Mouse (Mus musculus): Measurements from ENCODE around the gene Aloxe3. TPM values are rescaled to one million over a fixed set of nuclear protein-coding genes. Genes with fewer than 3 reads are reported as not detected.
"Not testable (repeated sequence)": the region's sequence is repeated elsewhere in the genome, so short reads cannot be mapped to it uniquely, and the experiment has no call there.

The Aloxe3 gene
- polyA plus RNA-seq, 1 experiment from 2014 or later, result not detected

DNA sequence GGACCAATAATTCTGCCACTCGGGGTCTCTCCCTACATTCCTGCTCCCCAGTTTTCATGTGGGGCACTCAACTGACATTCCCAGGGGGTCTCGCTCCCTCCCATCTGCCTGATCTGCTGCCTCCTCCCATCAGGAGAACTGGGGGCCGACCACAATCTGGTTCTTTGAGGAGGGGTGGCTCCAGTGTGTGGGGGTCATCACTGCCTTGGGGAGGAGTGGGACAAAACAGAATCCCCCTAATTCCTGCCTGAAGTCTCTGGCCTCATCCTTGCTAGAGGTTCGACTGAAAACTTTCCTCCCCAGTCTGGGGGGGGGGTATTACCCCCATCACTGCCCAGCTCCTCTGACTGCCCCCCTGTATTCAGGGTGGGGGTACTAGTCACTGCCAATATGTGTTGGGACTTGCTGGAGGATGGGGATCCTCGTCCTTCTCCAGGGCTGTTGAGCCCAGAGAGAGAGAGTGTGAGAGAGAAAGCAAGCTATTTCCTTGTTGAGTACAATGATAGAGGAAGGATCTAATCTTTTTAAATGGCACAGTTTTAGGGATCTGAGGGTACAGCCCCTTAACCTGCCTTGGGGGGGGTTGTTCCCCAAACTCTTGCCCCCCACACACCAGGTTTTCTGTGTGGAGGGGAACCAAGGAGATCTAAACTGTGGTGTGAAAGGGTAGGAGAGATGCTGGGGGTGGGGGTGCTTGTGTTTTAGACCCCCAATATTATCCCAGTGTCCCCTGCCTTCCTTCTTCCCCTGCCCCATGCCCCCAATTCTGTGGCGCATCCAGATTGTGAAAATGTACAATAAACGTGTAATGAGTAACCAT is 33.9 kb upstream of the Aloxe3 start:
- H3K4me2 ChIP-seq (ENCODE audit: low read depth, low read length, severe bottlenecking), result no peak overlapping the region
- peaks cover 20% of the 10 kb centered on the region; the same call in 1 of the 2 replicates for H3K4me1 ChIP-seq (replicated peaks; ENCODE audit: control insufficient read depth, insufficient read depth, low read length)
- DNase-seq (ENCODE audit: low spot score), result no peak
- WGBS, result 67% methylated on average over 7 of the region's 7 CpGs
- no peak overlapping the region for H3K9ac ChIP-seq (ENCODE audit: low read length)
- no peak overlapping the region for H3K4me3 ChIP-seq (ENCODE audit: low read depth, low read length)
- no peak overlapping the region for H3K27ac ChIP-seq (ENCODE audit: low read depth, low read length)
- no peaks in the 10 kb centered on the region for H3K9me3 ChIP-seq (ENCODE audit: control insufficient read depth, low read length)
- no peak for ATAC-seq (replicated peaks; ENCODE audit: low FRiP score)
- H3K36me3 ChIP-seq (ENCODE audit: control insufficient read depth, insufficient read depth, low read length), result no peaks in the 10 kb centered on the region; the same call in 1 of the 2 replicates
- no peaks in the 10 kb centered on the region for H3K27me3 ChIP-seq (ENCODE audit: control insufficient read depth, insufficient read depth, low read length)

- Histone ChIP-seq H3K9ac (ENCODE audit: low read length) (no peak overlapping the region), H3K36me3 (ENCODE audit: control insufficient read depth, insufficient read depth, low read length) (no peaks in the 10 kb centered on the region; the same call in 1 of the 2 replicates), H3K27ac (ENCODE audit: low read depth, low read length) (no peak overlapping the region), H3K4me1 (replicated peaks; ENCODE audit: control insufficient read depth, insufficient read depth, low read length) (peaks cover 26% of the 10 kb centered on the region; the same call in 1 of the 2 replicates), H3K4me3 (ENCODE audit: low read depth, low read length) (no peak overlapping the region), H3K4me2 (ENCODE audit: low read depth, low read length, severe bottlenecking) (no peak overlapping the region), H3K9me3 (ENCODE audit: control insufficient read depth, low read length) (no peaks in the 10 kb centered on the region), H3K27me3 (ENCODE audit: control insufficient read depth, insufficient read depth, low read length) (no peaks in the 10 kb centered on the region)
- ATAC-seq (replicated peaks; ENCODE audit: low FRiP score) (no peak), DNase-seq (ENCODE audit: low spot score) (peak; percentile 89)
- 4% methylated on average over 3 of the region's 3 CpGs for WGBS
These were observed 33.3 kb upstream of the Aloxe3 start for GRCm38 (mm10) chr11:69092386-69092751.

GRCm38 (mm10) chr11:69092871-69093270 is 32.8 kb upstream of the Aloxe3 start:
- DNase-seq (ENCODE audit: low spot score), result no peak
- H3K4me3 ChIP-seq (ENCODE audit: low read depth, low read length), result no peak overlapping the region
- no peak overlapping the region for H3K9ac ChIP-seq (ENCODE audit: low read length)
- no peaks in the 10 kb centered on the region; the same call in 1 of the 2 replicates for H3K36me3 ChIP-seq (ENCODE audit: control insufficient read depth, insufficient read depth, low read length)
- H3K4me2 ChIP-seq (ENCODE audit: low read depth, low read length, severe bottlenecking), result no peak overlapping the region
- H3K27ac ChIP-seq (ENCODE audit: low read depth, low read length), result no peak overlapping the region
- 87% methylated on average over 4 of the region's 4 CpGs for WGBS
- no peaks in the 10 kb centered on the region for H3K27me3 ChIP-seq (ENCODE audit: control insufficient read depth, insufficient read depth, low read length)
- no peak for ATAC-seq (replicated peaks; ENCODE audit: low FRiP score)
- no peaks in the 10 kb centered on the region for H3K9me3 ChIP-seq (ENCODE audit: control insufficient read depth, low read length)
- peaks cover 31% of the 10 kb centered on the region; the same call in 1 of the 2 replicates for H3K4me1 ChIP-seq (replicated peaks; ENCODE audit: control insufficient read depth, insufficient read depth, low read length)

DNA sequence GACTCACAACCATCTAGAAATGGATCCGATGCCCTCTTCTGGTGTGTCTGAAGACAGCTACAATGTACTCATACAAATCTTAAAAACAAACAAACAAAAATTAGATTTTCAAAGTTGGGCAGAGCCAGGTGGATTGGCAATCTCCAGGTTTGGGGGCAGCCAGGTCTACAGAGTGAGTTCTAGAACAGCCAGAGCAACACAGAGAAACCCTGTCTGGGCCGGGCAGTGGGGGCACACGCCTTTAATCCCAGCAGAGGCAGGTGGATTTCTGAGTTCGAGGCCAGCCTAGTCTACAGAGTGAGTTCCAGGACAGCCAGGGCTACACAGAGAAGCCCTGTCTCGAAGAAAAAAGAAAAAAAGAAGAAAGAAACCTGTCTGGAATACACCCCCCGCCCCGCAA is 31.8 kb upstream of the Aloxe3 start:
- 88% methylated on average over 7 of the region's 7 CpGs for WGBS
- not testable (repeated sequence) for H3K27me3 ChIP-seq (ENCODE audit: control insufficient read depth, insufficient read depth, low read length); H3K27ac ChIP-seq (ENCODE audit: low read depth, low read length); ATAC-seq (replicated peaks; ENCODE audit: low FRiP score); H3K36me3 ChIP-seq (ENCODE audit: control insufficient read depth, insufficient read depth, low read length); H3K4me2 ChIP-seq (ENCODE audit: low read depth, low read length, severe bottlenecking); H3K9me3 ChIP-seq (ENCODE audit: control insufficient read depth, low read length); H3K9ac ChIP-seq (ENCODE audit: low read length); H3K4me3 ChIP-seq (ENCODE audit: low read depth, low read length); DNase-seq (ENCODE audit: low spot score)
- H3K4me1 ChIP-seq (replicated peaks; ENCODE audit: control insufficient read depth, insufficient read depth, low read length), result peaks cover 38% of the 10 kb centered on the region

DNA sequence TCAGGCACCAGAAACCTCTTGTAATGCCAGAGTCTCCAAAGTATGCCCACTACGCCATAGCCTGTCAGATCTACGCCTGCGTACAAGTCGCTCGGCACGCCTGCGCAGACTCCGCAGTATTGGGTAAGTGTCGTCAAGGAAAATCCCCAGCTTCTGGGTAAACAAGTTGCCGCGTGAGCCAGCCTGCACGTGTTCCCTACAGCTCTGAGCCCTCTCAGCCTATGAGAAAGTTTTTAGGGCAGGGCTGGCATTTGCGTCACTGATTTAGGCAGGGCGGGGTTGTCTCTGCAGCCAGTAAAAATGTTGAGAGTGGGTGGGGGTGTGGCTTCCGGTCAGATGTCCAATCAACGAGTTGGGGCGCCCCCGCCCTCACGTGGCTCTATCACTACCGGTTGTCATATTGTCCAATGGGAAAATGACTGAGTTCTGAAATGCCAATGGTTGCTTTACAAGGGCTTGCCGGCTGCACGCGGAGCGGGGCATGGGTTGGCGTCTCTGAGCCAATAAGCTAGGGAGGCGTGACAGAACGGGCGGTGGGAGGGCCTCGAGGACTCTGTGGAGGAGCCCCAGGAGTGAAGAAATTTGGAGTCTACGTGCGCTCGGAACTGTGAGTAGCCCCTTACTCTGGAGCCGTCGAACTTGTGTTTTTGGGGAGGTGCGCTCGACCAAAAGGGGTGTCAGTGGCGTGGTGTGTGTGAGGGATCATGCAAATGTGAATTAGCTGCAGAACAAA is 30.8 kb upstream of the Aloxe3 start, which contains the start of gene Per1:
Gene Per1, plus strand, starts transcription at position 521 of the 733 bp plus-strand sequence.
- H3K9me3 ChIP-seq (ENCODE audit: control insufficient read depth, low read length), result no peaks in the 10 kb centered on the region
- no peaks in the 10 kb centered on the region for H3K27me3 ChIP-seq (ENCODE audit: control insufficient read depth, insufficient read depth, low read length)
- WGBS, result 0% methylated on average over 37 of the region's 37 CpGs
- H3K4me1 ChIP-seq (replicated peaks; ENCODE audit: control insufficient read depth, insufficient read depth, low read length), result peaks cover 34% of the 10 kb centered on the region
- DNase-seq (ENCODE audit: low spot score) (peak; percentile 99), ATAC-seq (replicated peaks; ENCODE audit: low FRiP score) (peak; percentile 91)
- peak within 1 kb of the TSS; percentile 55; the same call in 1 of the 2 replicates for H3K27ac ChIP-seq (ENCODE audit: low read depth, low read length)
- peak within 1 kb of the TSS; percentile 46 for H3K9ac ChIP-seq (ENCODE audit: low read length)
- H3K4me3 ChIP-seq (ENCODE audit: low read depth, low read length), result peak within 1 kb of the TSS; percentile 41
- H3K36me3 ChIP-seq (ENCODE audit: control insufficient read depth, insufficient read depth, low read length), result no peaks in the 10 kb centered on the region; the same call in 1 of the 2 replicates
- H3K4me2 ChIP-seq (ENCODE audit: low read depth, low read length, severe bottlenecking), result peak within 1 kb of the TSS; percentile 92

- 3% methylated on average over 27 of the region's 27 CpGs for WGBS
- Histone ChIP-seq H3K27ac (ENCODE audit: low read depth, low read length) (peak overlapping the region; percentile 55; the same call in 1 of the 2 replicates), H3K36me3 (ENCODE audit: control insufficient read depth, insufficient read depth, low read length) (no peaks in the 10 kb centered on the region; the same call in 1 of the 2 replicates), H3K4me1 (replicated peaks; ENCODE audit: control insufficient read depth, insufficient read depth, low read length) (peaks cover 34% of the 10 kb centered on the region), H3K4me2 (ENCODE audit: low read depth, low read length, severe bottlenecking) (peak overlapping the region; percentile 92), H3K9me3 (ENCODE audit: control insufficient read depth, low read length) (no peaks in the 10 kb centered on the region), H3K9ac (ENCODE audit: low read length) (peak overlapping the region; percentile 46), H3K4me3 (ENCODE audit: low read depth, low read length) (peak overlapping the region; percentile 41), H3K27me3 (ENCODE audit: control insufficient read depth, insufficient read depth, low read length) (no peaks in the 10 kb centered on the region)
- DNase-seq (ENCODE audit: low spot score) (no peak), ATAC-seq (replicated peaks; ENCODE audit: low FRiP score) (no peak)
These were observed 30.0 kb upstream of the Aloxe3 start for GRCm38 (mm10) chr11:69095511-69096231.

- Histone ChIP-seq H3K36me3 (ENCODE audit: control insufficient read depth, insufficient read depth, low read length) (peaks cover 2% of the 10 kb centered on the region), H3K27me3 (ENCODE audit: control insufficient read depth, insufficient read depth, low read length) (no peaks in the 10 kb centered on the region), H3K4me3 (ENCODE audit: low read depth, low read length) (peak overlapping the region; percentile 22), H3K4me1 (replicated peaks; ENCODE audit: control insufficient read depth, insufficient read depth, low read length) (peaks cover 34% of the 10 kb centered on the region), H3K27ac (ENCODE audit: low read depth, low read length) (0 out of 2 replicates have a peak overlapping the region, but pooled peaks have one; percentile 73), H3K4me2 (ENCODE audit: low read depth, low read length, severe bottlenecking) (peak overlapping the region; percentile 92), H3K9ac (ENCODE audit: low read length) (peak overlapping the region; percentile 46), H3K9me3 (ENCODE audit: control insufficient read depth, low read length) (no peaks in the 10 kb centered on the region)
- DNase-seq (ENCODE audit: low spot score) (no peak), ATAC-seq (replicated peaks; ENCODE audit: low FRiP score) (no peak)
- WGBS, result 14% methylated on average over 9 of the region's 9 CpGs
These were observed 29.2 kb upstream of the Aloxe3 start for GRCm38 (mm10) chr11:69096360-69096986.
